Mouse (Mus musculus): ENCODE measurements around the gene 1700037C18Rik.
A peak's percentile ranks its signal among the peaks of the same experiment; 100 is the strongest.

The 1700037C18Rik gene

DNA sequence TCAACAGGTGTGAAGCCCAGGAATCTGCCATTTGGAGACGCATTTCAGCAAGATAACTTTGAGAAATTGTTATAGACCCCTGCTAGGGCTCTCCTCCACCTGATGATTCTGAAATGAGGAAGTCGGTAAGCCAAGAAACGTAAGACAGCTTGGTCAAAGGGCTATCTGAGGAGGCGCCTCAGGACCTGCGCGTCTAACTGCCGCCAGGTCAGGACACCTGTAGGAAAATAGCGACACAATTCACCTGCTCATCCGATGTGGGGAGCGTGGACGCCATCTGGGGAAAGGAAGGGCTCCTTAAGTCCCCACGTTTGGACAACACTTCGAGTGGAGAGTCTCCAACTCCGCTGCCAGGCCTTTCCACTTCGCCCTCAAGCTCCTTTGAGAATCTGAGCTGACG lies 36.7 kb downstream of the 1700037C18Rik start:
- no peak for DNase-seq

DNA sequence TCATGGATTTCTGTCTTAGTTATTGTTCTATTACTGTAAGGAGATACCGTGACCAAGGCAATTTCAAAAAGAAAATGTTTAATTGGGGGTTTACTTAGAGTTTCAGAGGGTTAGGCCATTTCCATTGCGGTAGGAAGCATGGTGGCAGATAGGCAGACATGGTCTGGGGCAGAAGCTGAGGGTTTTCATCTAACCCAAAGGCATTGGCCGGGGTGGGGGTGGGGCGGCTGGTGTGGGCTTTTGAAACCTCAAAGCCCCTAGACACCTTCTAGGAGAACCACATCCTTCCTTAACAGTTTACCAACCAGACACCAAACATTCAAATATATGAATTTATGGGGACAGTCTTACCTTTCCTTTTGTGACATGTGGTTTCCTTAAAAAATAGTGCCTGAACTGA lies 49.2 kb downstream of the 1700037C18Rik start:
- no peak for DNase-seq

DNA sequence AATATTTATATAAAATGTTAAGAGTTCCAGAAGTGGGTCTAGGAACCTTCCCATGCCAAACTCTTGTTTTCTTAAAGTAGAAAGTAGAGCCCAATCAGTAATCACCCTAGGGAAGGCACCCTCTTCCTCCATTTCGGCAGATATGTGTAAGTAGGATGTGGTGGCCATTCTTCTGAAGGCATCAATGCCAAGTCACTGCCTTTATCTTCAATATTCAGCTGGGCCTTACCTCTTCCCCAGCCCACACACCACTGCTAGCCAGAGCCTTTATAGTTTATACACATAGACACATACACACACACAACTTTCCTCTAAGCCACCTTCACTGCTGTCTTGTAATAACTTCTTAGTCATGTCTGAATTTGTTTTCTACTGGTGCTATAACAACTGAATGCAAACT lies 52.7 kb downstream of the 1700037C18Rik start:
- no peak for DNase-seq

DNA sequence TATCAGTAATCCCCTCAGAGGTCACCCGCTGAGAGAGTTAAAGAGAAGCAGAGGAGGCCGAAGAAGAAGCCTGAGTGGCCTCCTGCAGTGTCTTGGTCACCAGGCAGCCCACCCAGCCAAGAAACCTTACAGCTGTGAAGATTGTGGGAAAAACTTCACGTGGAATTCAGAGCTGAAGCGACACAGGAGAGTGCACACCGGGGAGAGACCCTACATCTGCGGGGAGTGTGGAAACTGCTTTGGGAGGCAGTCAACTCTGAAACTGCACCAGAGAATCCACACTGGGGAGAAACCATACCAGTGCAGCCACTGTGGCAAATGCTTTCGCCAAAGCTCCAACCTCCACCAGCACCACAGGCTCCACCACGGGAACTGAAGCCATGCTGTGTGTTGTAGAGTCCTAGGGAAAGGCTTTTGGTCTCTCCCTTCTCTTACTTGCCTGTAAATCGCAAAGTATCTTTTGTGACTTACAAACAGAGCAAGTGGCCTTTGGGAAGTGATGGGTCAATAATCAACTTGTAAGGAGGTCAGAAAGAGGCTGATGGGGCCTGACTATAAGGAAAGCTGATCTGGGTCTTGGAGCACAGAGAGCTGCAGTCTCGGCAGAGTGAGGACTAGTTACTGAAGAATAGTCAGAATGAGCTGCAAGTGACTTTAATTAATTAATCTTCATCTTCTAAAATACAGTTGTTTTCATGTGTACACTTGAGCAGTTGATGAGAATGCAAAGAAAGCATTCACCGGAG lies 53.9 kb downstream of the 1700037C18Rik start:
- DNase-seq = peak; percentile 1

DNA sequence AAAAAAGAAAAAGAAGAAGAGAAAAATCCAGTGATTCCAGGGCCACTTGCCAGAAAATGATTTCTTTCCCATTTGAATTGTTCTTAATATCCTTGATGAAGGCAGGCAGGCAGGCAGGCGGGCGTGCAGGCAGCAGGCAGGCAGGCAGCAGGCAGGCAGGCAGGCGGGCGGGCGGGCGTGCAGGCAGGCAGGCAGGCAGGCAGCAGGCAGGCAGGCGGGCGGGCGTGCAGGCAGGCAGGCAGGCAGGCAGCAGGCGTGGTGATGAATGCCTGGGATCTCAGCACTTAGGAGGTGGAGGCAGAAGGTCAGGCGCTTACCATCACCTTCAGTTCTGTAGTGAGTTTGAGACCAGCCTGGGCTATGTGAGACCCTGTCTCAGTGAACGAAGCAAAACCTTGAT lies 55.9 kb downstream of the 1700037C18Rik start:
- DNase-seq = peak; percentile 1

DNA sequence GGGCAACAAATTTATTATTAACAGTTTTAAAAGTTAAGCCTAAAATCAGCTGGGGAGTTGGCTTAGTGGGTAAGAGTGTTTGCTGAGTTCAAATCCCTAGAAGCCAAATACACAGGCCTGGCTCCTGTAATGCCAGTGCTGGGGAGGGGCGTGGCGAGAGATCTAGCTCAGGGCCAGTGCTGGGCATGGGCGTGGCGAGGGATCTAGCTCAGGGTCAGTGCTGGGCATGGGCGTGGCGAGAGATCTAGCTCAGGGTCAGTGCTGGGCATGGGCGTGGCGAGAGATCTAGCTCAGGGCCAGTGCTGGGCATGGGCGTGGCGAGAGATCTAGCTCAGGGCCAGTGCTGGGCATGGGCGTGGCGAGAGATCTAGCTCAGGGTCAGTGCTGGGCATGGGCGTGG lies 57.2 kb downstream of the 1700037C18Rik start:
- DNase-seq = peak; percentile 1

DNA sequence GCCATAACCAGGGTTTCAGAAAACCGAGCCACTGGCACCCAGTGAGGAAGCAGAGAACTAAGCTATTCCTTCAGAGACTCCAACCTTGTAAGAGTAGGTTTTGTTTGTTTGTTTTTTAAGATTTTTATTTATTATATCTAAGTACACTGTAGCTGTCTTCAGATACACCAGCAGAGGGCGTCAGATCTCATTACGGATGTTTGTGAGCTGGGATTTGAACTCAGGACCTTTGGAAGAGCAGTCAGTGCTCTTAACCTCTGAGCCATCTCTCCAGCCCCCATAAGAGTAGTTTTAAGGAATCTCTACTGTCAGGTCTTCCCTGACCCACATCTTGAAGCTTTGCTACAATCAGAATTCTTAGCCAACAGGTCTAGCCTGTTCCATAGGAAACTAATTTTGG lies 60.1 kb downstream of the 1700037C18Rik start:
- no peak for DNase-seq

DNA sequence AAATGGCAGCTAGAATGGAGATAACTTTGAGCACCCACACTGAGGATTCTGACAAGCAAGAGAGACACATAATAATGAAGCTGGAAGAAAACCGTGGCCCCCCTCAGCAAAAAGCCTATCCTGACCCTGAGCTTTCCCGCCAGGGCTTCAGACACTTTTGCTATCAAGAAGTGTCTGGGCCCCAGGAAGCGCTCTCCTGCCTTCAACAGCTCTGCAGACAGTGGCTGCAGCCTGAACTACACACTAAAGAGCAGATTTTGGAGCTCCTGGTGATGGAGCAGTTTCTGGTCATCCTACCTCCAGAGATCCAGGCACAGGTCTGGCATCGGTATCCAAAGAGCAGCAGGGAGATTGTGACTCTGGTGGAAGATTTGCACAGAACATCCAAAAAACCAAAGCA lies 60.6 kb downstream of the 1700037C18Rik start:
- DNase-seq = no peak

DNA sequence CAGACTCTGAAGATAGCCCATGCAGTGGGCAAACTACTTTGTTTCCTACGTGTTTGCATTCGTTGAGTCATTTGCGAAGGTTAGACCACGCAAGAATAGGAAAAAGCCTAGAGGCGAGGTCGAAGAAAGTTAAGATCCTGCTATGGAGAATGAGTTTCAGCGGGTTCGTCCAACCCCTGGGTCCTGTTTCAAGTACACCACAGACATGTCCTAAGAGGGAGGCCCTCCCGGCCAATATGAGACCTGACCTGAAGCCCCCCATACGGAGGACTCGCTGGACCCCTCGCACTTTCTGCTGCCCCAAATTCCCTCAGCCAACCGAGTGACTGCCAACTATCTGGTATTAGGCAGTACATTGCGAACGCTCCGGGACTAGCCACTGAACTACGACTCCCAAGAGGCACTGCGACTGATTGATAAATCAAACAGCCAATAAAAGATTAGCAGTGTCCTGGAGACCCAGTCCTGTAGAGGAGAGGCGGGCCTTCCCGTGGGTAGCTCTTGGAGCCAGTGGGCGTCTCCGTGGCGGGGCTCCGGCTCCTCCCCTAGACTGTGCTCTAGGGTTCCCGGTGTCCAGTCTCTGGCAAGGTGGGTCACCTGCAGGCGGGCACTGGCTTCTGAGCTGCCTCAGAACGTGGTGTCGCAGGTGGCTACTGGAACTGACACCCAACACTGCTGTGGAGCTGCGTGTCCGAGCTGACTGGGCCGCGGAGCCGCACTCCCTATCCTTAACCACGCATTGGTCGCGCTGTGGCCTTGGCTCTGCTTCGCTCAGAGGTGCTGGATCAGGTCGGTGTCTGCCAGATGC lies 61.6 kb downstream of the 1700037C18Rik start, which contains the start of gene Zfp174:
Gene Zfp174, plus strand, starts transcription at position 558 of the 808 bp plus-strand sequence.
- DNase-seq = peak; percentile 99

All from cerebellum, adult 9-10 months (tissue).